Mouse (Mus musculus) lung, postnatal 36 days (tissue): ENCODE results near the gene Hic1.
A peak's percentile ranks its signal among the peaks of the same experiment; 100 is the strongest.

ENCODE experiments used
- DNase-seq: peaks from one replicate; pipeline ENCODE4 v3.0.0; 2022; ENCODE audit warnings: mixed read lengths

Hic1 gene

GRCm38 (mm10) chr11:75169405-75170080 lies at the start of gene Hic1:
Gene Hic1, minus strand, starts transcription at chr11:75169519.
- no peak for DNase-seq

GRCm38 (mm10) chr11:75214081-75214950 lies 45.0 kb upstream of the Hic1 start:
- DNase-seq: no peak

GRCm38 (mm10) chr11:75213372-75214080 lies 44.2 kb upstream of the Hic1 start:
- peak; percentile 84 for DNase-seq

GRCm38 (mm10) chr11:75212876-75213275 lies 43.6 kb upstream of the Hic1 start:
- DNase-seq: peak; percentile 16

- no peak for DNase-seq
These were observed 42.8 kb upstream of the Hic1 start for GRCm38 (mm10) chr11:75212031-75212667.

GRCm38 (mm10) chr11:75210755-75211154 lies 41.4 kb upstream of the Hic1 start:
- DNase-seq: no peak

GRCm38 (mm10) chr11:75210093-75210492 lies 40.8 kb upstream of the Hic1 start:
- no peak for DNase-seq

GRCm38 (mm10) chr11:75209363-75209762 lies 40.0 kb upstream of the Hic1 start:
- no peak for DNase-seq

GRCm38 (mm10) chr11:75206347-75206746 lies 37.0 kb upstream of the Hic1 start:
- no peak for DNase-seq

GRCm38 (mm10) chr11:75204472-75204871 lies 35.2 kb upstream of the Hic1 start:
- DNase-seq: no peak

GRCm38 (mm10) chr11:75203926-75204325 lies 34.6 kb upstream of the Hic1 start:
- no peak for DNase-seq

- peak; percentile 15 for DNase-seq
These were observed 32.4 kb upstream of the Hic1 start for GRCm38 (mm10) chr11:75201721-75202120.

- no peak for DNase-seq
These were observed 31.6 kb upstream of the Hic1 start for GRCm38 (mm10) chr11:75200935-75201334.

- DNase-seq: no peak
These were observed 30.6 kb upstream of the Hic1 start for GRCm38 (mm10) chr11:75199951-75200350.

GRCm38 (mm10) chr11:75198792-75199191 lies 29.5 kb upstream of the Hic1 start:
- no peak for DNase-seq

- no peak for DNase-seq
These were observed 28.6 kb upstream of the Hic1 start for GRCm38 (mm10) chr11:75197956-75198355.

GRCm38 (mm10) chr11:75196131-75196530 lies 26.8 kb upstream of the Hic1 start:
- no peak for DNase-seq

- peak; percentile 53 for DNase-seq
These were observed 25.6 kb upstream of the Hic1 start for GRCm38 (mm10) chr11:75194850-75195461.

GRCm38 (mm10) chr11:75194121-75194849 lies 25.0 kb upstream of the Hic1 start:
- no peak for DNase-seq

GRCm38 (mm10) chr11:75193256-75194071 lies 24.1 kb upstream of the Hic1 start, which contains the start of gene Rtn4rl1:
Gene Rtn4rl1, plus strand, starts transcription at chr11:75193783.
- peak; percentile 78 for DNase-seq
